Mouse (Mus musculus) left cerebral cortex, postnatal 36 days (tissue): ENCODE measurements around the gene Mdn1. TPM values are rescaled to one million over a fixed set of nuclear protein-coding genes. Genes with fewer than 3 reads are reported as not detected.

Experiments
- DNase-seq, 2 experiments: peaks; one replicate each; pipeline ENCODE4 v3.0.0; 2021 to 2022; ENCODE audit warnings: low spot score in 2 of 2, mixed read lengths in 1 of 2
- intact Hi-C: fragments of 180-260 bp; cut with DNase I; formaldehyde crosslinking; loops from one replicate; pipeline ENCODE4 v1.15.1; 2025
- total RNA-seq, 2 experiments: library from RNA; stranded (reverse); gene quantifications; 2 replicates each; pipeline ENCODE4 v1.2.3; 2021

Gene Mdn1
- 10 to 100 TPM; 21.2 to 37.8 TPM for total RNA-seq

GRCm38 (mm10) chr4:32656918-32657662 lies at the start of gene Mdn1:
TSS of gene Mdn1 (plus strand) at chr4:32657119.
- intact Hi-C loops, result no loop called here
- peak; percentile 96 to 98 for DNase-seq

- peak; percentile 99 for DNase-seq
- intact Hi-C loops, result no loop called here
Observed at GRCm38 (mm10) chr4:32615034-32615881, 41.7 kb upstream of the Mdn1 start, which contains the start of gene Casp8ap2. TSS of gene Casp8ap2 (plus strand) at chr4:32615451.

- DNase-seq, result no peak
- intact Hi-C loops, result no loop called here
Observed at GRCm38 (mm10) chr4:32621637-32622036, 35.3 kb upstream of the Mdn1 start.

GRCm38 (mm10) chr4:32651669-32652068 lies 5.2 kb upstream of the Mdn1 start:
- no peak for DNase-seq
- intact Hi-C loops, result no loop called here

- no peak for DNase-seq
- intact Hi-C loops, result no loop called here
Observed at GRCm38 (mm10) chr4:32656146-32656904, 594 bp upstream of the Mdn1 start.

- DNase-seq, result no peak
- intact Hi-C loops, result no loop called here
Observed at GRCm38 (mm10) chr4:32665843-32666242, 8.9 kb downstream of the Mdn1 start.

GRCm38 (mm10) chr4:32668291-32668690 lies 11.4 kb downstream of the Mdn1 start:
- no peak for DNase-seq
- intact Hi-C loops, result no loop called here

- DNase-seq, result no peak
- intact Hi-C loops, result no loop called here
Observed at GRCm38 (mm10) chr4:32669825-32670224, 12.9 kb downstream of the Mdn1 start.

- intact Hi-C loops, result no loop called here
- no peak for DNase-seq
Observed at GRCm38 (mm10) chr4:32674025-32674424, 17.1 kb downstream of the Mdn1 start.

- DNase-seq, result no peak
- intact Hi-C loops, result no loop called here
Observed at GRCm38 (mm10) chr4:32677471-32677870, 20.6 kb downstream of the Mdn1 start.

GRCm38 (mm10) chr4:32680843-32681242 lies 23.9 kb downstream of the Mdn1 start:
- intact Hi-C loops, result no loop called here
- no peak for DNase-seq

GRCm38 (mm10) chr4:32682471-32682870 lies 25.6 kb downstream of the Mdn1 start:
- intact Hi-C loops, result no loop called here
- no peak for DNase-seq

- no peak for DNase-seq
- intact Hi-C loops, result no loop called here
Observed at GRCm38 (mm10) chr4:32683061-32683582, 26.2 kb downstream of the Mdn1 start.

GRCm38 (mm10) chr4:32717733-32718132 lies 60.8 kb downstream of the Mdn1 start:
- no peak for DNase-seq
- intact Hi-C loops, result no loop called here

- intact Hi-C loops, result loop anchor here (10.0 kb wide), 1 partner anchor 209 kb away; the partner anchor contains the start of gene Ankrd6
- DNase-seq, result no peak
Observed at GRCm38 (mm10) chr4:32745394-32745793, 88.5 kb downstream of the Mdn1 start.

GRCm38 (mm10) chr4:32748396-32748795 lies 91.5 kb downstream of the Mdn1 start:
- intact Hi-C loops, result loop anchor here (10.0 kb wide), 1 partner anchor 206 kb away; the partner anchor contains the start of gene Ankrd6
- DNase-seq, result no peak

- DNase-seq, result peak; percentile 7 to 10
- intact Hi-C loops, result loop anchor here (10.0 kb wide), 1 partner anchor 264 kb away; no protein-coding TSS in a partner anchor
Observed at GRCm38 (mm10) chr4:32750711-32751110, 93.8 kb downstream of the Mdn1 start.

- intact Hi-C loops, result loop anchor here (10.0 kb wide), 1 partner anchor 257 kb away; no protein-coding TSS in a partner anchor
- peak; percentile 36 to 48 for DNase-seq
Observed at GRCm38 (mm10) chr4:32757430-32757829, 100.5 kb downstream of the Mdn1 start.

- no peak for DNase-seq
- intact Hi-C loops, result loop anchor here (10.0 kb wide), 1 partner anchor 347 kb away; no protein-coding TSS in a partner anchor
Observed at GRCm38 (mm10) chr4:32767471-32767870, 110.6 kb downstream of the Mdn1 start.
